Mouse (Mus musculus): Measurements from ENCODE around the gene Gm8126.
"Not testable (repeated sequence)": the region's sequence is repeated elsewhere in the genome, so short reads cannot be mapped to it uniquely, and the experiment has no call there.

Gm8126 gene

DNA sequence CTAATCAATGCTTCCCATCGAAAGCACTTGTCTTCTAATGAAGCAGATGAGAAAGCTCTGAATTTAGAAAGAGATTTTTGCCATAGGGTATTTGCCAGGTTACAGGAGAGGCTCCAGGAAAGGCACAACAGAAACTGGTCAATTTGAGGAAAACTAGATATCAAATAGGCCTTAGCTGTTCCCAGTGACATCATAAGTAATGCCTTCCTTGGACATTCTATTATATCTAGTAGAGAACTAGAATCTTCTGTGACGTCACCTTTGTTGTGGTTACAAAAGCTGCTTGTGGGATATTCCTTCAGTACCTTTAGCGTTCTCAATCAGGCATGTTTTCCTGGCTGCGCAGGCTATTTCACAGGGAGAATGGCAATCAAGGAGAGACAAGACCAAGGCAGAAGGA is at the start of gene Gm8126:
Gene Gm8126 (plus strand): TSS at position 301 of the 400 bp plus-strand sequence.
- not testable (repeated sequence) for DNase-seq (ENCODE audit: low read depth, low spot score)

DNA sequence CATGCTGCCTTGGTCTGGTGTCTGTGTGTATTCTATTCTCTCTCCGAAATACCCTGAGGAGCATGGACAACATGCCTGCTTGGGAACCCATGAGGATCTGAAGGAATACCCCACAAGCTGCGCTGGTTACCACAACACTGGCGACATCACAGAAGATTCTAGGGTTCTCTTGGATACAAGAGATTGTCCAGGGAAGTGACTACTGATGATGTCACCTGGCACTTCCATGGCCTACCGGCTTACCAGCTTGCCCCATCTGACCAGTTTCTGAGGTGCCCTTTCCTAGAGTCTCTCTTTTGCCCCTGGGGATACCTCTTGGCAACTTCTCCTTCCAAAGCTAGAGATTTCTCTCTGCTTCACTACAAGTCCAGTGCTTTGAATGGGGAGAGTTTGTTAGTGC is 23.2 kb upstream of the Gm8126 start, which contains the start of gene Gm8122:
Gene Gm8122 (minus strand): TSS at position 101 of the 400 bp plus-strand sequence.
- not testable (repeated sequence) for DNase-seq (ENCODE audit: low read depth, low spot score)

DNA sequence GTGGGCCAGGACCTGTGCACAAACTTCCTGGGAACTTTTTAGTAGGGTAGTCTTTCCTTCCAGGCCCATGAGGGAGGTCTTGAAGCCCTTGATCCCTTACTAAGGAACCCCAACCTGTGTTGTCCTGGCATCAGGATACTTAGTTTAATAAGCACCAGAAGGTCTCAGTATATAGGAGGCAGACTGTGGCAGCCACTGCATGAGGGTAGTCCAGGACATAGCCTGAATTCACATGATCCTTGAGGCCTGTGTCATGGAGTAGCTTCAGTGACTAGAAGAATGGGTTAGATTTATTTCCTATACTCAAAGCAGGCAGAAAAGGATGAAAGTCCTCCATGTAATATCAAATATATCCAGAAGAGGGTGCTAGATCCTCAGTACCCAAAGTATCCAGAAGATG is 20.7 kb upstream of the Gm8126 start:
- DNase-seq (ENCODE audit: low read depth, low spot score) = not testable (repeated sequence)

DNA sequence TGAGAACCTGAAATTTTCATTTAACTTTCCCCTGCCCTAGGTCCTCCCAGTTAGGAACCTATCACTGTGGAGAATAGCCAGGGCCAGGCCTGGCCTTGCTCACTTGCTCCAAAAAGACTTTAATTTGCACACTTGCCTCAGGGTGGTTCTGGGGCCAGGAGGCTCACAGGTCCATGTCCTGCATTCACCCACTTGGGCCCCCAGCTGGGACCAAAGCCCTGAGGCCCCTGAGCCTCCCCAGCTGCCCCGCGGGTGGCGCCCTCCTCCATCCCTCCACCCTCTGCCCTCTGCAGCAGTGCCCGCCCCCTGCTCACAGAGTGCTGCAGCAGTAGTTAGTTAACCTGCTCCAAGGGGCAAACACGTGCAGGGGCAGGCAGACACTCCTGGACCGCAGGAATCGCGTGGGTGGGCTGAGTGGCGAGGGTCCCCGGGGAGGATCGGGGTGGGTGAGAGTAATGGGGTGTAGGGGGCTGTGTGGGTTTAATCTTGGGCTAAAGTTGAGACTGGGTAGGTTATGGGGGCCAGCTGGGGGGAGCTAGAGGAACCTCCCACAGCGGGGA is 8.8 kb upstream of the Gm8126 start:
- not testable (repeated sequence) for DNase-seq (ENCODE audit: low read depth, low spot score)

DNA sequence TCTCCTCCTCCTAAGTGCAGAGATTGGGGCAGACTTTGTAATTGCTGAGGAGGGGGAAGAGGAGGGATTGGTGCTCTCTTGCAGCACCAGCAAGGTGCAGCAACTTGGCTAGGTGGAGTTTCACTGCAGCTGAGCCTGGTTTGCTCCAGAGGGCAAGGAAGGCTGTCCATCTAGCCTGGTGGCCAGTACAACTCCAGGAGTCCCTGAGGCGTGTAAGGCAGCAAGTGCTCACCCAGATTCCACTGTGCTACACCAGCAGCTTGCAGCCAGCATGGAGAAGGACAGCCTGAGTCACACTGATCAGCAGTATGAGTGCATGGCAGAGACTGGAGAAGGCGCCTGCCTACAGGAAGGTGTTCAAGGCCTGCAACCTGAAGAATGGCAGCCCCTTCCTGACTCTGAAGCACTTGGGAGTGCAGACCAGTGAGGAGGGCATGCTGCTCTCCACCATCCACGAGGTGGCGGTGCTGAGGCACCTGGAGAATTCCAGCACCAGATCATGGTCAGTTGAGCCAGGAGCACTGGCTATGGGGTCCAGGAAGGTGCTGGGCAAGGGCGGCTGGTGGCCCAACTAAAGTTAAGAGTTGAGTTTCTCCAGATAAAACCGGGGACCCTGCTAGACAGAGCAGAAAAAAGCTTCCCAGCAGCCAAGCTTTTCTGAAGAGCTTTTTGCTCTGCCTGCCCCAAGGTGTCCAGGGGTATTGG is 7.7 kb upstream of the Gm8126 start:
- DNase-seq (ENCODE audit: low read depth, low spot score) = not testable (repeated sequence)

DNA sequence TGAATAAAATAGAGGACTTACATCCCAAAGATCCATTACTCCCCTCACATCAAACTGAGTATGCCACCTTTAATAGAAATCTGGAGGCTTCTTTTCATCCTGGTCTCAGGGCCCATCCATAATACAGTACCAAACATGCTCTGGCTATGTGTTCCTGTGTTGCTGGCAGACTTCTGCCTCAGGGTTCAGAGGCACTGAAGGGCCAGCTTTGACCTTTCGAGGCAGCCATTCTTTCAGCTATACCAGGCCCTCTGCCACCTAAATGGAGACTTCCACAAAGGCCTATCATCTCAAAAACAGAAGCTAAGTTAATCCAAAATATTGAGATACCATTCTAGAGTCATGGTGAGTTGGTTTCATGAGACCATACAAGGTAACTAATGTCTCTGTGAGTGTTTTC is 1.9 kb upstream of the Gm8126 start:
- not testable (repeated sequence) for DNase-seq (ENCODE audit: low read depth, low spot score)

DNA sequence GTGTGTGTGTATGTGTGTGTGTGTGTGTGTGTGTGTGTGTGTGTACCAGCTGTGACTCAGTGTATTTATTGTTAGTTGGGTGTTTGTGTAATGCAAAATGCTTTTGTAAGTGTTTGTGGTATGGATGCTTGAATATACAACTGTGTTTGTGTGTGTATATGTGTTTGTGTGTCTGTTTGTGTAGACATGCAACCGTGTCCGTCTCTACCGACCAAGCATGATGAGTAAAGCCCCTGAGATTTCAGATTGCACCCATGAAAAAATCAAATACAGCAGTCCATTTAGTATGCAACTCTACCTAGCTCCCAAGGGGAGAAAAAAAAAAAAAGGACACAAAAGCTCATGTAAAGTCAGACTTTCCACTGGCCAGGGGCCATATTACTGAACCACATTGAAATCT is 5.0 kb downstream of the Gm8126 start:
- DNase-seq (ENCODE audit: low read depth, low spot score) = not testable (repeated sequence)

DNA sequence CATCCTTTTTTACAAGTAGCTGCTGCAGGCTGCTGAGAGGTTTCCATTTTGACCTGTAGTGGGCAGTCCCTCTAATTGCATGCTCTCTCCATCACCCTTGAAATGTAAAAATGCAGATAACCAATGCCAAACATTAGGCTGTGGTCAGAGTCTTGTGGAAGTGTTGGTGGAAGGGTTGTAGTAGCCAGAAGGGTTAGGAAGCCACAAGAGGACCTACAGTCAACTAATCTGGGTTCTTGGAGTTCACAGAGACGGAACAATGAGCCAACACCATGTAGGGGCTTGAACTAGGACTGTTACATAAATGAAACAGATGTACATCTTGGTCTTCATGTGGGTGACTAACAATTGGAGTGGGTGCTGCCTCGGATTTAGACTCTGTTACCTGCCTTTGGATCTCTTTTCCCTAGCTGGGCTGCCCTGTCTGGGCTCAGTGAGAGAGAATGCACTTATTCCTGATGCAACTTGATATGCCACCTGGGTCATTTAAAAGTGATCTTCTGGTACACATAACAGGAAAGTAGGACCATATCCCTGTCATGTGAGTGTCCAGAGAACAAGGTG is 10.2 kb downstream of the Gm8126 start:
- DNase-seq (ENCODE audit: low read depth, low spot score) = not testable (repeated sequence)

DNA sequence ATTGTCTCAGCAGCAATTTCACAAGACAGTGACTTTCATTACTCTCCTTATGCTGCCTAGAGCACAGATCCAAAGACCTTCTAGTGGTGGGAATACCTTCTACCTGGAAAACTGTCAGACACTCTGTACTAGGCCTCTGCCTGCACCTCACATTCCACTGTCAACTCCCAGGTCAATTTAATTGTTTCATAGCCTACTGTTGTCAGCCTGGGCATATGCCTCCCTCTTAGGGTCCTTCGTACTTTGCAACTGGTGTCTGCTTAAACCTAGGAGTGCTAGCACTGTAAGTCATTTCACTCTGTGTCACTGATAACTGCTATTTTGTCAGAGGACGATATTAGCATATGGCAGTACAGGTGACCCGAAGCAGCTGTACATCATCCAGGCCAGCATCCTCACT is 10.8 kb downstream of the Gm8126 start:
- DNase-seq (ENCODE audit: low read depth, low spot score) = not testable (repeated sequence)

DNA sequence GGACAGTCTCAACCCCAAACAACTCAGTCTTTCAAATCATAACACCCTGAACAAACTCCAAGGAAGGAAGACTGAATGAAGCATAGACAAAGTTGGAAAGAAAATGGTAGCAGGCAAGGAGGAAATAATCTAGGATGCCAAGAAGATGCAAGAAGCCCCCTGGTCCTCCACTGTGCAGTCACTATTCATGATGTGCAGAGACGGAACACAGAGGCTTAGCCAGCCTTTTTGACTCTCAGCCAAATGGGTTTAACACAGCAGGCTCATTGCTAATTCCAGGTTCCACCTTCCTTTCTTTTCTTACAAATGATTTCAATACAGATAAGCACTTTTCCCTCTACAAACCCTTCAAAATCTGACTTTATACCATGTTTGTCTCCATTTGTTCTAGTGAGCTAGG is 14.7 kb downstream of the Gm8126 start:
- not testable (repeated sequence) for DNase-seq (ENCODE audit: low read depth, low spot score)

DNA sequence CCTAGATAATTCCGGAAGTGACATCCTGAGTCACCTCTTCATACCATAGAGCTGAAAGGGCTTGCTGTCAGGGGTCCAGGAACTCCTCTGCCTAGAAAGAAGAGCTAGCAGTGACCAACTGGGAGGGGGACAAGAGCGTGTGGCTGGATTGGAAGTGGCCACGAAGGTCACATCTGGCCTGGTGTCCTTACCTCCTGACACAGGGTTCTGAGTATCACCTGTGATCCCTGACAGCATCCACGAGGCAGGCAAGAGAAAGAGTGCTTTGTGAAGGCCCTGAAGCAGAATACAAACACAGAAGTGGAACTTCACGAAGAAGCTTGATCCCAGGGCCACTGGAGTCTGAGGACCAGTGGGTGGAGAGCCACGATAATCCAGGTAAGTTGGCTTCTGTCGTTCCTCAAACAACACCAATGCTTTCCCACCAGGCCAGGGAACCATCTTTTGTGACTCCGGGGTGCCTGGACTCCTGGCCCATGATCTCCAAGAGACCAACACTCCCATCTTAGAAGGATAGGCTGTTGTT is 16.6 kb downstream of the Gm8126 start, which contains the start of gene Gm9732:
Gene Gm9732 (plus strand): TSS at position 51 of the 526 bp plus-strand sequence.
- DNase-seq (ENCODE audit: low read depth, low spot score) = not testable (repeated sequence)

DNA sequence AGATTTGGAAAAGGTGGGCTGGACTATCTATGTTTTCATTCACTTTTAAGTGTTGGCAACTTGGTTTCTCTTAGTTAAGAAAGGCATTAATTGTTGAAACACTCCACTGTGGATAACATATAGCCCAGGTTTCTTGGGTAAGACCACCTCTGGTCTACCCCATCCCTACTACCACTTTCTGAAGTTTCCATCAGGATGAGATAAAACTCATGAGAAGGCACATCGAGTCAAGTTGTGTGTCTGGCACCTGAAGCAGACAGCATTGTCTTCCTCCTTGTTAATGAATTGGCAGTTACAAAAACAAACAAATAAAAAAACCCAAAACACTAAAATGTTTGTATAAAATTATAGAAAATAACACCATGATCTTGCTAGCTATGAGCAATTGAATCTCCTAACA is 17.3 kb downstream of the Gm8126 start:
- not testable (repeated sequence) for DNase-seq (ENCODE audit: low read depth, low spot score)

DNA sequence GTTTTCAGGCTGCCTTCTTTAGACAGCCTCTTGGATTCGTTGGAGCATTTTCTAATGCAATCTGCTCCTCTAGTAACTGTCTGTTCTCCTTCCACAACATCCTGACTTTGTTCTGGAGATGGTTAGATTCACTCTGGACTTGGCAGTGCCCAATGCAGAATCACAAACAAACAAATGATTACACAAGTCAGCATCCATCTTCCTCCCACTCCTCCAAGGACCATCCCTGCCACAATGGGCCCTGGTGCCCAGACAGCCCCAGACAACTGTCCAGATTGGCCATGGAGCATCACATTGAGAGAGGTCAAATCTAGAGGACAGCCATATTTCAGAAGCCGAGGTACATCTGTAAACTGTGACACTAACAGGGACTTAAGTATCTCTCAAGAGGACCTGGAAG is 19.0 kb downstream of the Gm8126 start:
- DNase-seq (ENCODE audit: low read depth, low spot score) = not testable (repeated sequence)

DNA sequence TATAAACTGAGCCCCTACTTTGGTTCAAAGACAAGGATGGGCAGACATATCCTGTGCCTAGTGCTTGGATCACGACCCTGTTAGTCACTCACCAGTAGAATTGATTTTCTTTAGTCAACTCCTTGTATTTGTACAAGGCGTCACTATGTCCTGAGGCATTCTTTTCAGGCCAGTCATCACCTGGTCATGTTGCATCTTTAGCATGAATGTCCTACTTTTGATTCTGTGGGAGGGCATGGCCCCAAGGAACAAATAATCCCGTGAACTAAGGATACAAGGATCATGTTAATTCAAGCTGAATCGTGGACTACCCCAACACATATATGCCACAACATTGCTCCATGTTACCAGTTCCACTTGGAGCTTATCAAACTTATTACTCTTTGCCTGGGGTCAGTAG is 19.7 kb downstream of the Gm8126 start:
- not testable (repeated sequence) for DNase-seq (ENCODE audit: low read depth, low spot score)

DNA sequence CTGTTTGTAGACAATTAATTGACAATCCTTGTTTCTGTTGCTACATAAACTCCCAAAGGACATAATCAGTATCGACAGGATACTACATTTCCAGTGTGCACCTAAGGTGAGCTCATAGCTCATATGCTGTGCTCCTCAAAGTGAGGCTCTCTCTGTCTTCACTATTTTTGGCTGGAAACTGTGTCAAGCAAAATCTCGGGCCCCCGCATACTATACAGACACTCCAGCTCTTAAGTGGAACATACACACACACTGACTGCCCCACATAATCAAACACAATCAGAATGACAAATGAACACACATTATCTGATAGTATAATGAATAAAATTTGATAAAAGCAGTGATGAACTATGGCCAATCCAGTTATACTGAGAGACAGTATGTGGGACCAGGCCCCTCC is 20.2 kb downstream of the Gm8126 start:
- not testable (repeated sequence) for DNase-seq (ENCODE audit: low read depth, low spot score)

DNA sequence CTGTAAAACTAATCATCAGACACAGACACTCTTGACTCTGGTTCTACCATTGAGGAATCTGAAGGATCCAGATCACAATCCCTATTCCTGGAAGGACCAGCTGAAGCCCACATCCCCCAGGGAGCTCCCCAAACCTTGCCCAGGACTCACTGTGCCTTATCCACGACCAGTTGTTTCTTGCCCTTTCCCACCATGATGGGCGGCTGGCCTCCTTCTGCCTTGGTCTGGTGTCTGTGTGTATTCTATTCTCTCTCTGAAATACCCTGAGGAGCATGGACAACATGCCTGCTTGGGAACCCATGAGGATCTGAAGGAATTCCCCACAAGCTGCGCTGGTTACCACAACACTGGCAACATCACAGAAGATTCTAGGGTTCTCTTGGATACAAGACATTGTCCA is 35.1 kb downstream of the Gm8126 start, which contains the start of gene Gm8127:
Gene Gm8127 (minus strand): TSS at position 330 of the 400 bp plus-strand sequence.
- not testable (repeated sequence) for DNase-seq (ENCODE audit: low read depth, low spot score)
